Mouse (Mus musculus) E14TG2a.4 (cell line): ENCODE measurements around the gene Rasgrf2.

Experiments
- CTCF ChIP-seq: conservative IDR thresholded peaks from 2 replicates; pipeline ENCODE4 v1.5.1; 2014; ENCODE audit warnings: low read length
- NANOG ChIP-seq: IDR thresholded peaks from 2 replicates; pipeline ENCODE4 v1.6.1; 2014; ENCODE audit warnings: borderline replicate concordance, low read length, mixed read lengths

GRCm38 (mm10) chr13:92104259-92104658, 27.2 kb downstream of the Rasgrf2 start:
- TF ChIP-seq CTCF = no peak
- TF ChIP-seq NANOG = no peak
